Mouse (Mus musculus) NIH3T3 (cell line): ENCODE measurements at regions not wholly inside any gene's neighbourhood (a gene's known extent, or its start where the extent isn't known, plus 50 kb on each side); places are given as distances from the start of the nearest gene placed in this dataset.

ENCODE experiments used
- DNase-seq: peaks from one replicate; pipeline ENCODE4 v3.0.0-alpha.2; 2012; ENCODE audit warnings: low read depth

- no peak for DNase-seq
Observed at GRCm38 (mm10) chr8:64421502-64422199, 215.6 kb upstream of the Tll1 start.

GRCm38 (mm10) chr8:64412488-64413188, 206.6 kb upstream of the Tll1 start:
- no peak for DNase-seq

GRCm38 (mm10) chr8:64406775-64407490, 200.9 kb upstream of the Tll1 start:
- DNase-seq = peak; percentile 45

- DNase-seq = no peak
Observed at GRCm38 (mm10) chr8:64399554-64399953, 193.5 kb upstream of the Tll1 start.

GRCm38 (mm10) chr8:64397876-64398275, 191.8 kb upstream of the Tll1 start:
- peak; percentile 63 for DNase-seq

- no peak for DNase-seq
Observed at GRCm38 (mm10) chr8:64395816-64396215, 189.7 kb upstream of the Tll1 start.

- no peak for DNase-seq
Observed at GRCm38 (mm10) chr8:64389488-64389887, 183.4 kb upstream of the Tll1 start.

- DNase-seq = no peak
Observed at GRCm38 (mm10) chr8:64388299-64388698, 182.2 kb upstream of the Tll1 start.

GRCm38 (mm10) chr8:64379732-64380349, 173.8 kb upstream of the Tll1 start:
- DNase-seq = no peak

GRCm38 (mm10) chr8:64377830-64378229, 171.8 kb upstream of the Tll1 start:
- DNase-seq = no peak

GRCm38 (mm10) chr8:64375509-64375908, 169.4 kb upstream of the Tll1 start:
- no peak for DNase-seq

- DNase-seq = no peak
Observed at GRCm38 (mm10) chr8:64374980-64375379, 168.9 kb upstream of the Tll1 start.

- DNase-seq = no peak
Observed at GRCm38 (mm10) chr8:64369973-64370372, 163.9 kb upstream of the Tll1 start.

GRCm38 (mm10) chr8:64367906-64368305, 161.8 kb upstream of the Tll1 start:
- no peak for DNase-seq

GRCm38 (mm10) chr8:64366974-64367266, 160.8 kb upstream of the Tll1 start:
- no peak for DNase-seq

- no peak for DNase-seq
Observed at GRCm38 (mm10) chr8:64366226-64366973, 160.3 kb upstream of the Tll1 start.

GRCm38 (mm10) chr8:64357092-64357491, 151.0 kb upstream of the Tll1 start:
- peak; percentile 72 for DNase-seq

- peak; percentile 5 for DNase-seq
Observed at GRCm38 (mm10) chr8:64348082-64348646, 142.1 kb upstream of the Tll1 start.

- DNase-seq = no peak
Observed at GRCm38 (mm10) chr8:64347490-64347889, 141.4 kb upstream of the Tll1 start.

GRCm38 (mm10) chr8:64346428-64346827, 140.4 kb upstream of the Tll1 start:
- no peak for DNase-seq

- DNase-seq = no peak
Observed at GRCm38 (mm10) chr8:64344933-64345332, 138.9 kb upstream of the Tll1 start.

GRCm38 (mm10) chr8:64343600-64343999, 137.5 kb upstream of the Tll1 start:
- DNase-seq = no peak
